Mouse (Mus musculus) midbrain, embryonic 11.5 days (tissue): ENCODE results near the gene Mcee. TPM values are rescaled to one million over a fixed set of nuclear protein-coding genes. Genes with fewer than 3 reads are reported as not detected.
A peak's percentile ranks its signal among the peaks of the same experiment; 100 is the strongest.

ENCODE experiments used
- ATAC-seq: fragments of 200-750 bp; cut with Nextera tagmentation; 2 replicates; pipeline ENCODE4 v1.8.0; 2017; ENCODE audit warnings: moderate TSS enrichment, moderate library complexity; ENCODE audit not compliant: low FRiP score
- DNase-seq: peaks from one replicate; pipeline ENCODE4 v3.0.0; 2015; ENCODE audit warnings: low spot score; ENCODE audit errors: missing footprints
- H3K27ac ChIP-seq: fragments of 300-500 bp; sonication (generic); 2 replicates; pipeline ENCODE4 v1.5.1; 2014; ENCODE audit warnings: low read depth, low read length
- H3K27me3 ChIP-seq: fragments of 300-500 bp; sonication (generic); 2 replicates; pipeline ENCODE4 v1.6.1; 2014; ENCODE audit warnings: mild to moderate bottlenecking, low read length, moderate library complexity, mixed read lengths; ENCODE audit not compliant: control insufficient read depth, insufficient read depth
- H3K36me3 ChIP-seq: fragments of 300-500 bp; sonication (generic); 2 replicates; pipeline ENCODE4 v1.6.1; 2014; ENCODE audit warnings: mild to moderate bottlenecking, low read length, moderate library complexity, mixed read lengths; ENCODE audit not compliant: control insufficient read depth, insufficient read depth
- H3K4me1 ChIP-seq: fragments of 300-500 bp; sonication (generic); 2 replicates; pipeline ENCODE4 v1.6.1; 2014; ENCODE audit warnings: low read length; ENCODE audit not compliant: control insufficient read depth, insufficient read depth
- H3K4me2 ChIP-seq: fragments of 300-500 bp; sonication (generic); 2 replicates; pipeline ENCODE4 v1.6.1; 2014; ENCODE audit warnings: mild to moderate bottlenecking, moderate library complexity
- H3K4me3 ChIP-seq: fragments of 300-500 bp; sonication (generic); 2 replicates; pipeline ENCODE4 v1.5.1; 2014; ENCODE audit warnings: low read depth, low read length
- H3K9ac ChIP-seq: fragments of 300-500 bp; sonication (generic); 2 replicates; pipeline ENCODE4 v1.6.1; 2014; ENCODE audit warnings: low read length
- H3K9me3 ChIP-seq: fragments of 300-500 bp; sonication (generic); 2 replicates; pipeline ENCODE4 v1.6.1; 2016; ENCODE audit warnings: low read length; ENCODE audit not compliant: control insufficient read depth
- WGBS: fragments of 180-500 bp; shearing (Covaris S2); extraction: QIAGEN DNeasy Blood & Tissue Kit; methylation state at CpG from one replicate; pipeline ENCODE4 v1.1.7; 2014; 5-methylcytosine and 5-hydroxymethylcytosine counted together
- polyA plus RNA-seq: library from polyadenylated mRNA; unstranded; fragments of >200 nt; fragmentation: Nextera tagmentation; extraction: Ambion mirVana; gene quantifications from 2 replicates; pipeline ENCODE4 v1.2.1, GENCODE M21; 2014

Gene Mcee
- polyA plus RNA-seq, 1 experiment from 2014 or later: 45.6 TPM

DNA sequence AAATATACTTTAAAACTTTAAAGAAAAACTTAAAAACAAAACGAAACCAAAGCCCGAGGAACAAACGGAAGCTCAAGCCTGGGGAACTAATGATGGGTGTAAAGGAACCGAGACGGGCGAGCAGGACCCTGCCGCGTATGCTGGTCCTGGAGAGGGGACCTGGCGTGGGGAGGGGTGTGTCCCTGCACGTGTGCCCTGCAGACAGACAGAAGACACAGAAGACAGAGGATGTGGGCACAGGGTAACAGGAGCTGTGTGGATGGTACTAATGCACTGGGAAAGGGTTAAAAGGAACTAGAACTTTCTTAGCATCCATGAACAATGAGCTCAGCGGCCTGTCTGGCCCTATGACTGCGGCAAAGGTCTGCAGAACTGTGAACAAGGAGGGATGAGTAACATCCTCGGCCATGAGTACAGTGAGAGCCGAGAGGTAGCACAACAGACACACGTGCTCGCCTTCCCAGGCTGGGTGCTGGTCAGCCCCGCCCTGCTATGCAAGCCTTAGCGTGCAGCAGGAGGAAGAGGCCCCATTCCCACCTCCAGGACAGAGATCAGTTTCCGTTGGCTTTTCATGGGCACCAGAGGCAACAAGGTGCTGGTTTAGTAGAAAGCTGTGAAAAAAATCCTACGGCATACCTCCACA is 32.3 kb upstream of the Mcee start:
- no peak overlapping the region for H3K9ac ChIP-seq
- WGBS: 92% methylated on average over 20 of the region's 20 CpGs
- no peaks in the 10 kb centered on the region for H3K9me3 ChIP-seq
- no peak overlapping the region for H3K4me2 ChIP-seq
- no peak overlapping the region for H3K4me3 ChIP-seq
- no peaks in the 10 kb centered on the region for H3K4me1 ChIP-seq
- peaks cover 5% of the 10 kb centered on the region for H3K36me3 ChIP-seq
- DNase-seq (no peak), ATAC-seq (no peak)
- H3K27ac ChIP-seq: no peak overlapping the region
- H3K27me3 ChIP-seq: no peaks in the 10 kb centered on the region

DNA sequence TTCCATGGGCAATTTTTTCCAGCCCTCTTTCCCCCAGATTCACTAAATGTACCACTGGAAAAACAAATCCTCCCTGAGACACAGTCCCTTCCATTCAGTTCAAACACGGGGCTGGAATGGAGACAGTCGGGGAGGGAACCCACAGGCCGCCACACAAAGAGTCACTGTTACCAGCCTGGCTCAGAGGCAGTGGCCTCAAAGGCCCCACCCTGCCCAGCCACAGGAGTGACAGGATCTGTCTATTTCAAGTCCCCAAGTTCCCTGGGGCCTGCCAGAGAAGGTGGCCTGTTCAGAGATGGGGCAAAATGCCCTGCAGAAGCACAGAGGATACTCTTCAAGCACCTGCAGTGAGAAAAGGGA is 31.8 kb upstream of the Mcee start:
- H3K36me3 ChIP-seq: peaks cover 5% of the 10 kb centered on the region
- 71% methylated on average over 3 of the region's 3 CpGs for WGBS
- no peak for DNase-seq
- no peak overlapping the region for H3K9ac ChIP-seq
- no peak for ATAC-seq
- H3K27ac ChIP-seq: no peak overlapping the region
- H3K9me3 ChIP-seq: no peaks in the 10 kb centered on the region
- no peaks in the 10 kb centered on the region for H3K4me1 ChIP-seq
- no peak overlapping the region for H3K4me3 ChIP-seq
- no peaks in the 10 kb centered on the region for H3K27me3 ChIP-seq
- H3K4me2 ChIP-seq: no peak overlapping the region

DNA sequence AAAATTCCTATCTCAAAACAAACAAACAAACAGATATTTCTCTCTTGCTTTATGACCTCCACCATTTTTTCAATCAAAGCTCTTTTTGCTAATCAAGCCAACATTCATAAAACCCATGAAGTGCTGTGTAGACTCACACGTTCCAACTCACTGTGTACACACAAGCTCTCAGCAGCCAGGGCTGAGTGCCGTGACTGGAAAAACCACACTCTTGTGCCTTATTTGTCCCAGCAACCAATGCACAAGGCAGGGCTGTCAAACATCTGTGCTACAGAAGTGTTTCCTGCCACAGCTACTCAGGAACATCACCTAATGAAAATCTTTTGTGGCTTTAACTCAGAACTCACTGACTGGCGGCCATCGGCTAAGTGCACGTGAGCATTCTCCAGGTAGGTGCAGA is 26.5 kb upstream of the Mcee start:
- no peak overlapping the region for H3K9ac ChIP-seq
- peaks cover 7% of the 10 kb centered on the region for H3K36me3 ChIP-seq
- no peak overlapping the region for H3K4me2 ChIP-seq
- no peaks in the 10 kb centered on the region for H3K9me3 ChIP-seq
- DNase-seq: no peak
- ATAC-seq: no peak
- 94% methylated on average over 5 of the region's 5 CpGs for WGBS
- no peak overlapping the region for H3K27ac ChIP-seq
- no peaks in the 10 kb centered on the region for H3K27me3 ChIP-seq
- H3K4me1 ChIP-seq: no peaks in the 10 kb centered on the region
- no peak overlapping the region for H3K4me3 ChIP-seq

DNA sequence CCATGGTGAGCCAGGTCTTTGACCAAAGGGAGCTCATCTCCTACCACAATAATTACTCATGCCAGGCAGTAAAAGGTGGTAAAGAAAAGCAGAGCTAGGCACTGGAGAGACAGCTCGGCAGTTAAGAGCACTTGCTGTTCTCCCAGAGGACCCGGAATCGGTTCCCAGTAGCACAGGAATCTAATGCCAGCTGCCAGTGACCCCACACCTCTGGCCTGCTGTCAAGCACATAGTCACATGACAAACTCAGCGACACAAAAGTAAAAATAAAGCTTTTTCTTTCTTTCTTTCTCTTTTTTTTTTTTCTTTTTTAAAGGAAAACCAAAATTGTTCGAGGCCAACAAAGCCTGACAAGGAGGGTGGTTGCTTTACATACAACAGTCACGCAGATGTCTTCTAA is 22.6 kb upstream of the Mcee start:
- DNase-seq (no peak), ATAC-seq (no peak)
- H3K36me3 ChIP-seq: 0 out of 2 replicates have a peak, but pooled peaks cover 2% of the 10 kb centered on the region
- no peak overlapping the region for H3K27ac ChIP-seq
- no peak overlapping the region for H3K4me3 ChIP-seq
- H3K4me2 ChIP-seq: no peak overlapping the region
- 90% methylated on average over 6 of the region's 6 CpGs for WGBS
- no peak overlapping the region for H3K9ac ChIP-seq
- no peaks in the 10 kb centered on the region for H3K9me3 ChIP-seq
- H3K27me3 ChIP-seq: no peaks in the 10 kb centered on the region
- 0 out of 2 replicates have a peak, but pooled peaks cover 3% of the 10 kb centered on the region for H3K4me1 ChIP-seq

DNA sequence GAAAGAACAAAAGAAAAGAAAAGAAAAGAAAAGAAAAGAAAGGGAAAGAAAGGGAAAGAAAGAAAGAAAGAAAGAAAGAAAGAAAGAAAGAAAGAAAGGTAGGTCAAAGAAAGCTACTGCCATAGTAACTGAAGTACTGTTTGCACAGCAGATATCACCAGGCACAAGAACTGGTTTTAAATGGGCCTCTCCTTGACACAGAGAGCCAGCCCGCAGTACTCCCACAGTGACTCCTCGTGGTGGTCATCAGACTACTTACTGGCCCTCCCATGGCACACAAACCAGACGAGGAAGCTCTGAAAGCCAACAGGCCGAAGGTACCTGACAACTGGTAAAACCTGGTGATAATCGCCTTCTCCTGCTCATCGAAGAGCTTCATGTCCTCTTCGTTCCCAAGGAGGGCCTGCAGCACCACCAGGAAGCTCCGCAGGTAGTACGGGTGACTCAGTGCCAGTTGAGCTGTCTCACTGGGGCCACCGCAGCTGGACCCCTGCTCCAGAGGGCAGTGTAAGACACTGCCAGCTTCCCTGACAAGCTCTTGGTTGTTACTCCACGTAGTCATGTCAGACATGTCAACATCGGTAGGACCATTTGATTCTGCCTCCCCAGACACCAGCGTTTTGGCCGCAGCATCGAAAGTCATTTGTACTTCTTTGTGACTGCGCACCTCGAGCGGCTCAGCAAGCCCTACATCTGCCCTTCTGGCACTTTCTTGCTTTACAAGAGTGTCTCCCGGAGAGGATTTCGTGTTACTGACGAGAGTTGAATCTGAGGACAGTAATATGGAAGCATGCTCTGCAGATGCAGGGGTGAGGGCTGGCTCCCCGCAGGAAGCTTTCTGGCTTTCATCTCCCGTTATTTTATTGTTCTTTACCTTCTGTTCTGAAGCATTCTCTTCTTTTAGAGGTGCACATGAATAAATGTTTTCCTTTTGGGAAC is 20.2 kb upstream of the Mcee start:
- Histone ChIP-seq H3K27me3 (no peaks in the 10 kb centered on the region), H3K36me3 (peaks cover 6% of the 10 kb centered on the region; the same call in 1 of the 2 replicates), H3K4me3 (no peak overlapping the region), H3K4me2 (no peak overlapping the region), H3K27ac (no peak overlapping the region), H3K9ac (no peak overlapping the region), H3K4me1 (0 out of 2 replicates have a peak, but pooled peaks cover 3% of the 10 kb centered on the region), H3K9me3 (no peaks in the 10 kb centered on the region)
- 91% methylated on average over 23 of the region's 23 CpGs for WGBS
- DNase-seq (no peak), ATAC-seq (no peak)

DNA sequence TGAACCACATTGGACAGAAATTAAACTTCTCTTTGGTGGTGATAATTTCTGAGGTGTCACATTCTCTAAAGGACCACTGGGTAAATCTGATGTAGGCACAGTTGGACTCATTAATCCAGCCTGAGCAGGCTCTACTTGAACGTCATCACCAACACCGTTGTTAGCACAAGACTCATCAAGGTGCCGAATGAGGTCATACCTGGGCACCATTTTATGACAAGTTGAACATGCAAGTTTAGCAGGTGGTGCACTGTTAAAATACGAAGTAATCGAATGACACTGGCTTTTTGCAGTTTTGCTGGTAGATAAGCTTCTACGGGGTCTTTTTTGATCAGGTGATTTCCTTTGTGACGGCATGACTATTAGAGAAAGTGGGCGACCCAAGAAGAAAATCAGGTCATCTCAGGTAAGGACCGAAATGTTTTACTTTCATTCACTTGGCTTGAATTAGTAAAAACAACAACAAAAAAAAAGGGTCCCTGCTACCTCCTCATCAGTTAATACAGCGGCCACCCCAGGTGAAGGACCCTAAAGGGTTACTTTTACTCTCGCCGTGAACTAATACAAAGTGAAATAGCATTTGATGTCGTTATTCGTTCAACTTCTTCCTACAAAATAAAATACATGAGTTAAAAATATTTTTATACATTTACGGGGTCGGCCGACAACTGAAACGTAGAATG is 19.1 kb upstream of the Mcee start:
- H3K4me3 ChIP-seq: peak overlapping the region; percentile 60
- H3K27me3 ChIP-seq: no peaks in the 10 kb centered on the region
- H3K27ac ChIP-seq: peak overlapping the region; percentile 90
- ATAC-seq (peak; percentile 39; the same call in 1 of the 2 replicates), DNase-seq (no peak)
- H3K36me3 ChIP-seq: peaks cover 15% of the 10 kb centered on the region
- peak overlapping the region; percentile 50 for H3K4me2 ChIP-seq
- WGBS: 16% methylated on average over 18 of the region's 18 CpGs
- 0 out of 2 replicates have a peak, but pooled peaks cover 3% of the 10 kb centered on the region for H3K4me1 ChIP-seq
- H3K9ac ChIP-seq: peak overlapping the region; percentile 80
- H3K9me3 ChIP-seq: no peaks in the 10 kb centered on the region

DNA sequence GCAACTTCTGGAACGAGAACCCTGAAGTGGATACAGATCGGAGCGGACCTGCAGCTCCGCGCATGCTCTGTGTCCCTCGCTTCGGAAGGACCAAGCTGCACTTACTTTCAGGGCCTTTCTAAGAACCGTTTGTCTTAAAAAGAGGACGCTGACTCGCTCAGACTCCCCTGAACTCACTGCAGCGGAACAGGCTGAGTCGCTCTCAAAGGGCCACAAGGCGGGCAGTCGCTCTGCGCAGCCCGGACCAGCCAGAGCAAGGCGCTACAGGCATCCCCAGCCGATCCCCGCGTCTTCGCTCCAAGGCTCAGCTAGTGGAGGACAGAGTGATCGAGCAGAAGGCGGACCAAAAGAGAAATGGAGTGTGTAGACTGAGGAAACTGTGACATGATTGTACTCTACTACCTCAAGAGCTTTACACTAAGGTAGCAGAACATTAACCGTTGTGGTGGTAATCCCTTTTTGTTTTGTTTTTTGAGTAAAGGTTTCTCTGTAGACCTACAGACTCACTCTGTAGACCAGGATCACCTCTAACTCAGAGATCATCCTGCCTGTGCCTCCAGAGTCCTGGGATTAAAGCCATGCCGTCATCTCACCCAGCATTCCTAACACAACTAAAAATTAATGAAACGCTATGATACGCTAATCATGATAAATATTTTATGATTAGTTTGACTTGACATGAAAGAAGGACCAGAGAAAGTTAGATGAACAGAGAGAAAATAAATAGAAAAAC is 18.4 kb upstream of the Mcee start, which contains the start of gene Fan1:
Fan1 (minus strand) TSS at position 266 of the 733 bp plus-strand sequence.
- H3K9ac ChIP-seq: peak within 1 kb of the TSS; percentile 80
- H3K36me3 ChIP-seq: peaks cover 20% of the 10 kb centered on the region
- no peaks in the 10 kb centered on the region for H3K27me3 ChIP-seq
- no peaks in the 10 kb centered on the region for H3K9me3 ChIP-seq
- 4% methylated on average over 27 of the region's 27 CpGs for WGBS
- H3K4me3 ChIP-seq: peak within 1 kb of the TSS; percentile 60
- peak within 1 kb of the TSS; percentile 90 for H3K27ac ChIP-seq
- H3K4me1 ChIP-seq: 0 out of 2 replicates have a peak, but pooled peaks cover 3% of the 10 kb centered on the region
- DNase-seq (peak; percentile 99), ATAC-seq (peak; percentile 96)
- H3K4me2 ChIP-seq: peak within 1 kb of the TSS; percentile 50

DNA sequence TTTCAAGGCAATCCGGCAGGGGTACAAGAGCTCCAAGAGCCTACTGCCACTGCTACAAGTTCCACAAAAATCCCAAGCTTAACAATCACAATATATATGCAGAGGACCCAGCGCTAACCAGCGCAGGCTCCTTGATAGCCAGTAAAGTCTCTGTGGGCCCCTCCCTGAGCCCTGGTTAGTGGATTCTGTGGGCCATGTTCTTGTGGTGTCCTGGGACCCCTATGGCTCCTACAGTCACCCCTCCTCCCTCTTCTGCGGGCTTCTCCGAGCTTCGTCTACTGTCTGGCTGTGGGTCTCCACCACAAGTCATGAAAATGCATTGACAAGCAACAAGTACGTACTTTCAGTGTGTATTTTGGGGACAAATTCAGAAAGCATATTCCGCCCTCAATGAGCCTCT is 928 bp upstream of the Mcee start:
- H3K27me3 ChIP-seq: no peaks in the 10 kb centered on the region
- 6% methylated on average over 8 of the region's 8 CpGs for WGBS
- no peaks in the 10 kb centered on the region for H3K36me3 ChIP-seq
- H3K9me3 ChIP-seq: no peaks in the 10 kb centered on the region
- no peak overlapping the region for H3K27ac ChIP-seq
- H3K4me2 ChIP-seq: peak overlapping the region; percentile 86
- no peak for ATAC-seq
- no peak for DNase-seq
- H3K9ac ChIP-seq: peak overlapping the region; percentile 76
- H3K4me1 ChIP-seq: peaks cover 12% of the 10 kb centered on the region
- H3K4me3 ChIP-seq: peak overlapping the region; percentile 71
